Mouse (Mus musculus) liver, embryonic 12.5 days (tissue): ENCODE measurements at regions not wholly inside any gene's neighbourhood (a gene's known extent, or its start where the extent isn't known, plus 50 kb on each side); places are given as distances from the start of the nearest gene placed in this dataset.
"Not testable (repeated sequence)": the region's sequence is repeated elsewhere in the genome, so short reads cannot be mapped to it uniquely, and the experiment has no call there.

ENCODE experiments used
- ATAC-seq: fragments of 200-750 bp; cut with Nextera tagmentation; 2 replicates; pipeline ENCODE4 v1.8.0; 2017; ENCODE audit warnings: moderate number of reproducible peaks, mild to moderate bottlenecking, moderate library complexity
- H3K27ac ChIP-seq: fragments of 300-500 bp; sonication (generic); 2 replicates; pipeline ENCODE4 v1.5.1; 2016; ENCODE audit warnings: mild to moderate bottlenecking
- H3K27me3 ChIP-seq: fragments of 300-500 bp; sonication (generic); replicated peaks from 2 replicates; pipeline ENCODE4 v1.6.1; 2016; ENCODE audit warnings: mild to moderate bottlenecking, moderate library complexity
- H3K36me3 ChIP-seq: fragments of 300-500 bp; sonication (generic); 2 replicates; pipeline ENCODE4 v1.6.1; 2016; ENCODE audit warnings: mild to moderate bottlenecking, moderate library complexity
- H3K4me1 ChIP-seq: fragments of 300-500 bp; sonication (generic); 2 replicates; pipeline ENCODE4 v1.6.1; 2016
- H3K4me2 ChIP-seq: fragments of 300-500 bp; sonication (generic); 2 replicates; pipeline ENCODE4 v1.6.1; 2016; ENCODE audit warnings: mild to moderate bottlenecking, moderate library complexity
- H3K4me3 ChIP-seq: fragments of 300-500 bp; sonication (generic); 2 replicates; pipeline ENCODE4 v1.5.1; 2016; ENCODE audit warnings: mild to moderate bottlenecking, moderate library complexity
- H3K9ac ChIP-seq: fragments of 300-500 bp; sonication (generic); 2 replicates; pipeline ENCODE4 v1.6.1; 2016; ENCODE audit warnings: mild to moderate bottlenecking, moderate library complexity
- H3K9me3 ChIP-seq: fragments of 300-500 bp; sonication (generic); replicated peaks from 2 replicates; pipeline ENCODE4 v1.6.1; 2016; ENCODE audit warnings: mild to moderate bottlenecking, moderate library complexity
- WGBS: fragments of 180-500 bp; shearing (Covaris S2); methylation state at CpG from one replicate; pipeline ENCODE4 v1.1.7; 2016; ENCODE audit not compliant: insufficient replicate concordance; 5-methylcytosine and 5-hydroxymethylcytosine counted together

DNA sequence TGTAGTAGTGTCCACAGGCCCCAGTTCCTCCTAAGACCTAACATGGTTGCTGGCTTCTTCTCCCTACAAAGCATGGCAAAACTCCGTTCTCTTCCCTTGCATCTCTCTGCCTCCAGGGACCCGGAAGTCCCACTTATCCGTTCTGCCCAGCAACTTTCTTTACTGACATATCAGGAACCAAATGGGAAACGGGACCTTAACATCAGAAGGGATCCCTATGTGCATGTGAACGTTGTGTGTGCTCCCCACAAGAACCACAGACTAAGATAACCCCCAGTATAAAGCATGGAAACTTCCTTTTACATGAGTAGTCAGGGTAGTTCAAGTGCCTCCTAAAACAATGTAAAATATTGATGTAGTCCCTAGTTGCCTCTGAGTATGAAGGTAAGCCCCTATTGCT lies 61.6 kb downstream of the Zxdb start:
- H3K4me1 ChIP-seq: no peaks in the 10 kb centered on the region
- H3K36me3 ChIP-seq: no peaks in the 10 kb centered on the region
- H3K9ac ChIP-seq: no peak overlapping the region
- no peaks in the 10 kb centered on the region for H3K27me3 ChIP-seq
- 28% methylated on average over 5 of the region's 5 CpGs for WGBS
- H3K9me3 ChIP-seq: no peaks in the 10 kb centered on the region
- H3K4me3 ChIP-seq: no peak overlapping the region
- no peak for ATAC-seq
- H3K27ac ChIP-seq: no peak overlapping the region
- H3K4me2 ChIP-seq: no peak overlapping the region

DNA sequence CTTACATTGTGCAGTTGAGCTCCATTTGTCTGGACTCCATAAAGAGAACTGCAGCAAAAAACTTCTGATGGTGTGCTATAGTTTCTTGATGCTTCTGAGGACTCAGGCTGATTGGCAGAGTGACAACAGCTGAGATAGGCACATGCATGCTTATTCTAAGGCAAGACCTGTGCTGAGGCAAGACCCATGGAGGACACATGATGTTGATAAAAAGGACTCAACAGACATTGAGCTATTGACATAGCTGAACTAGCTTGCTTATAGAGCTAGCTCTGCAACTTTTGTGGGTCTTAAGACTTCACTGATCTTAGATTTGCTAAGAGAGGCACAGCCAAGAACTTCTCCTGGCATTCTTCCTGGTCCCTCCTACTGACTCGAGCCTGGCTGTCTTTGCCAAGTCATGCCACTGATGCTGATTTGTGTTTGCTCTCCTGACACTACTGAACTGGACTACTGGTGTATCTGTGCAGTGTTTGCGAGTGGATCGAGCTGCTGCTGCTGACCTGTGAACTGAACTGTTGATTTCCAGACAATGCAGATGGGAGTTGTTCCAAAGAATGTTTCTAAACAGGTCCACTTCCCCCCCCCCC lies 64.1 kb downstream of the Zxdb start:
- no peak for ATAC-seq
- no peak overlapping the region for H3K9ac ChIP-seq
- H3K4me2 ChIP-seq: no peak overlapping the region
- H3K36me3 ChIP-seq: no peaks in the 10 kb centered on the region
- no peak overlapping the region for H3K27ac ChIP-seq
- WGBS: 63% methylated on average over 3 of the region's 3 CpGs
- H3K9me3 ChIP-seq: no peaks in the 10 kb centered on the region
- H3K4me3 ChIP-seq: no peak overlapping the region
- no peaks in the 10 kb centered on the region for H3K4me1 ChIP-seq
- no peaks in the 10 kb centered on the region for H3K27me3 ChIP-seq

DNA sequence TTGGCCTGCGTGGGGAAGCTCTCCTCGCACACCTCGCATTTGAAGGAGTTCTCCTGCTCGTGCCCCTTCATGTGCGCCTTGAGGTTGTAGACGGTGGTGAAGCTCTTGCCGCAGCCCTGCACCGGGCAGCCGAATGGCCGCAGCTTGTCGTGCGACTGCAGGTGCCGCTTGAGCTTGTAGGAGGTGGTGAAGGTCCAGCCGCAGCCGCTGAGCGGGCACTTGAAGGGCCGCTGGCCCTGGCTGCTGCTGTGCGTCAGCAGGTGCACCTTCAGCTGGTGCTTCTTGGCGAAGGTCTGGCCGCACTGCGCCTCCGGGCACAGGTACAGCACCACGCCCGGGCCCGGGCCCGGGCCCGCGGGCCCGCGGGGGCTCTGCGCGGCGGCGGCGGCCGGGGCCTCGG lies 72.5 kb downstream of the Zxdb start:
- not testable (repeated sequence) for H3K9me3 ChIP-seq, H3K4me1 ChIP-seq, H3K4me3 ChIP-seq, H3K9ac ChIP-seq, H3K36me3 ChIP-seq, H3K27me3 ChIP-seq, H3K4me2 ChIP-seq, H3K27ac ChIP-seq
- peak; percentile 56; the same call in 1 of the 2 replicates for ATAC-seq
- no CpG with 5 or more reads among the region's 37 CpGs for WGBS

DNA sequence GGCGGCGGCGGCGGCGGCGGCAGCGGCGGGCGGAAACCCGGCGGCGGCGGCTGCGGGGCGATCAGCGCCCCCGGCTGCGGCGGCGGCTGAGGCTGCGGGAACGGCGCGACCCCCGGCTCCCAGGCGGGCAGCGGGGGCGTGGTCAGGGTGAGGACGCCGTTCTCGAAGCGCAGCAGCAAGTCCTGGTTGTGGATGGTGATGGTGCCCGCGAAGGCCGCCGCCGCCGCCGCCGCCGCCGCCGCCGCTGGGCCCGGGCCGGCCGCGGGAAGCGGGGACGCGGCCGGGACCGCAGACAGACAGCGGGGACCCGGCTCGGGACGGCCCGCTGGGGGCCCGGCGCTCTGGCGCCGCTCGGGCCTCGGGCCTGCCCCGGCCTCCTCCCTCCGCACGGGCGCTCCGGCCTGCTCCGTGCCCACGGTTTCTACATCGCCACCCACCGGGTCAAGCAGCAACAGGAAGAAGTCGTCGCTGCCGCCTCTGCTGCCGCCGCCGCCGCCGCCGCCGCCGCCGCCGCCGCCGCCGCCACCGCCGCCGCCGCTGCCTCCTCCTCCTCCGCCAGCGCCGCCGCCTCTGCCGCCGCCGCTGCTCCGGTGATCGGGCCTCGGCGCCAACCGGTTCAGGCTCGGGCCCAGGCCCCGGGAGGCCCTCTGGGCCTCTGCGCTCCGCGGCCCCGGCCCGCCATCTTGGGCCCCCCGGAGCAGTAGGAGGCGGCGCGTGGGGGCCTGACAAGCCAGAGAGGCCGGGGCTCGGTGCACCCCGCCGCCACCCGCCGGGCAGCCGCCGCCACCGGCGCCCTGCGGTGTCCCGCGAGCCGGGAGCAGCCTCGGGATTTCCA lies 73.2 kb downstream of the Zxdb start:
- H3K36me3 ChIP-seq, H3K4me3 ChIP-seq, H3K27ac ChIP-seq, H3K4me2 ChIP-seq, H3K9me3 ChIP-seq, H3K27me3 ChIP-seq, H3K4me1 ChIP-seq, H3K9ac ChIP-seq: not testable (repeated sequence)
- WGBS: no CpG with 5 or more reads among the region's 131 CpGs
- peak; percentile 64 for ATAC-seq

DNA sequence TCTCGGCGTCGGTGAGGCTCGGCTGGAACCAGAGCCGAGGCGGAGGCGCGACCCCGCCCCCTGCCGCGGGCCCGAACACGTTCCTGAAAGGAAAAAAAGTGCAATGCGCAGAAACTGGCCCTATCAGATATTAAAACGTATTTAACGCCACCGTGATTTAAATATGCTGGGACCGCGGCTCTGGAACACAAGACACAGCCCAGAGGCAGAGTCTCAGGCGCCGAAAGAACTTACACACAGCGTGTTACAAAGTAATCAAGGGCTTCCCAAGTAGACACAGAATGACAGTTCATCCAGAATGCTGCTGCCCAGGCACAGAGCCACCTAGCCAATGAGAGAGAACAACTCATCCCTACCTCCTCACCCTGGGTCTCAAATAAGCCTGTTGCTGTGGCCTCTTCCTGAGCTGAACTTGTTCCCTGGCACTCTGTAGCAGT lies 73.8 kb downstream of the Zxdb start:
- H3K4me3 ChIP-seq, H3K9ac ChIP-seq, H3K4me1 ChIP-seq, H3K36me3 ChIP-seq, H3K27me3 ChIP-seq, H3K4me2 ChIP-seq, H3K27ac ChIP-seq, H3K9me3 ChIP-seq: not testable (repeated sequence)
- ATAC-seq: peak; percentile 57
- WGBS: no CpG with 5 or more reads among the region's 22 CpGs

DNA sequence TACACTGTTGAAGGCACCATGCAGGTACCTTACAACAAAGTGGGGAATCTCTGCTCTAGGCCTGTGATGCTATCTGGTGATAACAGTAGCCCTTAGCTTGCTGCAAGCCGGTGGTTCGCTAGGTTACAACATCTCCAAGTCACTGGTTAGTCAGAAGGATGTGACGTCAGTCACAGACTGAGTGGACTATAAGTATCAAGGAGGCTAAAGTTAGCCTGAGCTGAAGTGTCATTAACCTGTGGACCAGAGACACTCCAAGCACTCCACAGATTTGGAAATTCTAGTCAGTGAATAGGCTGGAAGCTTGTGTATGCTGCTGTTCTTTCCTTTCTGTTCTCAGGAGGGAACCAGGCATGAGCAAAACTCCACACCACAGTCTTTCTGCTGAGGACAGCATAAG lies 88.4 kb downstream of the Zxdb start:
- H3K9me3 ChIP-seq, H3K4me1 ChIP-seq, H3K4me2 ChIP-seq, H3K27me3 ChIP-seq, H3K9ac ChIP-seq, H3K4me3 ChIP-seq, ATAC-seq, H3K36me3 ChIP-seq, H3K27ac ChIP-seq: not testable (repeated sequence)
- WGBS: no CpG with 5 or more reads among the region's 3 CpGs

DNA sequence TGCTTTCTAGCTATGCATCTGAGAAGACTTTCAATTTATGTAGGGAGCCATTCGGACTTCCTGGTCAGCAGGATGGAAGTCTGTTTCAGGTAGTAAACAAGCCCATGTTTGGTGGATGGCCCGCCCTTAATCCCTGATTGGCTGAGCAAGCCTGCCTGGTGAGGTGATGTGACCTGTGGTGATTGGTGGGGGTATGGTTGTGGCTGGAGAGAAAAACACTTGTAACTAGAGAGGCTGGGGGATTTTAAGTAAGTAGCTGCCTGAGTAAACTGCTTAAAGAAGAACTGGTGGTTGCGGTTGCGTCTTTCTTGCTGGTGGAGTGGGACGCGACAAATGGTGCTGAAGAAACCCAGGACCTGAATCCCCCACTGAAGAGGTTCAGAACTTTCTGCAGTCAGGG lies 103.2 kb downstream of the Zxdb start:
- H3K4me1 ChIP-seq, H3K9me3 ChIP-seq, H3K4me3 ChIP-seq, H3K27ac ChIP-seq, H3K9ac ChIP-seq, H3K36me3 ChIP-seq, H3K4me2 ChIP-seq, ATAC-seq, H3K27me3 ChIP-seq: not testable (repeated sequence)
- 84% methylated on average over 6 of the region's 6 CpGs for WGBS

DNA sequence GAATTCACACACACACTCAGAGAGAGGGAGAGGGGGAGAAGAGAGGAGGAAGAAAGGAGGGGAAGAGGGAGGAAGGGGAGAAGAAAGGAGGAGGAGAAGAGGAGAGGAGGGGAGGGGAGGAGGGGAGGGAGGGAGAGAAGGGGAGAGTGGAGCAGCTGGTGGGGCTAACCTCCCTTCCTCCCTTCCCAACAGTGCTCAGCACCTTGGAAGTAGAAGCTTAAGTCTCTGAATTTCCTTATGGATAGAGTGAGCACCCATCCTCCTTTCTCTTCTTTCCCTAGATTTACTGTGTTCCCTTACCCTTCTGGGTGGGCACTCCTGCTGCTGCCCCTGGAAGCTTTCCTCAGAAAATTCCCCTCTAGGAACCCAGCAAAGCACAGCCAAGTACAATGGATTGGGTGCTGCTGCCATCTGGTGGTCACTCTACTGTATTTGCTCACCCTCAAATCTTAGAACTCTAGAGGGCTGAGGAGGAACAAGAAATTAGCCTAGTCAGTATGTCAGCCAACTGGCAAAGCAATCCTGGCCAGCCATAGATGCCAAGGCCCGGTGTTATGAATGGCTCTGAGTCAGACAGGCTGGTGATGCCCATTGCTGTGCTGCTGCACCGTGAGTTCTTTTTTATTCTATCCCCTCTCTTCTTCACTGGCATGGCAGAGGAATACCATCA lies 119.9 kb downstream of the Zxdb start:
- H3K9me3 ChIP-seq, H3K27me3 ChIP-seq, H3K4me2 ChIP-seq, H3K4me3 ChIP-seq, H3K4me1 ChIP-seq, H3K36me3 ChIP-seq, H3K27ac ChIP-seq, H3K9ac ChIP-seq: not testable (repeated sequence)
- 17% methylated on average over 2 of the region's 2 CpGs for WGBS
- 0 out of 2 replicates have a peak, but pooled peaks have one; percentile 8 for ATAC-seq

DNA sequence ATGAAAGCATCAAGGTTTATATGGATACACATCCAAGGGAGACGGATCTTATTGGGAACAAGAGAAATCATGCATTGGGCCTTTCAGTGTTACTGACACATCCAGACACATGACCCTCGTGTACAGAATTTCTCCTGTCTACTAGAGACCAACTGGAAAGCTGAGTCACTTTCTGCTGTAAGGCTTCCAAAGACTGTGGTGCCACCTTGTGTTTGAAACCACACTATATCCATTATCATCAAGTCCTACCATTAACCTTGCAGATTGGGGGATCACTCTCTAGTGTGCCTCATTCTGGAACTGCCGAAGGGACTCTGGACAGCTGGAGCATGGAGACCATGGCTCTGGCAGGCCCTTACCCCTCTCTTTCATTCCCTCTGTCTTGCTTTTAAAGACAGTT lies 125.2 kb downstream of the Zxdb start:
- ATAC-seq, H3K27me3 ChIP-seq: not testable (repeated sequence)

DNA sequence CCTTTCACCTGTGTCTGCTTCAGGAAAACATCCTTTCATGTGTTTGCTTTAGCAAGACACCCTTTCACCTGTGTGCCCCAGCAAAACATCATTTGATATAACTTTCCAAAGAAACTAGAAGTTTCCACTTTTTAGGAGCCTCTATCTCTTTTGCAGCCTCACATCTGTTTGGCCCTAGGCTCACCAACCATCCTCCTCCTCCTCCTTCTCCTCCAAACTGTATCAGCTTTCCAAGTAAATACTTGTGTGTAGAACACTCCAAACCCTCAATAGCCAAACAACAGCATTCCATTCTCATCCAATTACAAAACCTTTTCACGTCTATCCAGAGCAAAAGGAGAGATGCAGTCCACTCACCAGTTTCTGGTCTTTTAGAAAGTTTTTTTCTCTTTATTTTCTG lies 133.1 kb downstream of the Zxdb start:
- Histone ChIP-seq H3K27ac (no peak overlapping the region), H3K9ac (no peak overlapping the region), H3K9me3 (no peaks in the 10 kb centered on the region), H3K4me1 (0 out of 2 replicates have a peak, but pooled peaks cover 10% of the 10 kb centered on the region), H3K27me3 (0 out of 2 replicates have a peak, but pooled peaks cover 4% of the 10 kb centered on the region), H3K4me3 (no peak overlapping the region), H3K4me2 (no peak overlapping the region), H3K36me3 (no peaks in the 10 kb centered on the region)
- ATAC-seq: no peak
- 58% methylated on average over 1 of the region's 1 CpGs for WGBS

More for the DNA sequence above, 125.2 kb downstream of the Zxdb start:
- not testable (repeated sequence) for H3K4me1 ChIP-seq, H3K4me2 ChIP-seq, H3K36me3 ChIP-seq, H3K27ac ChIP-seq, H3K4me3 ChIP-seq, H3K9ac ChIP-seq, H3K9me3 ChIP-seq
- WGBS: 71% methylated on average over 1 of the region's 3 CpGs

DNA sequence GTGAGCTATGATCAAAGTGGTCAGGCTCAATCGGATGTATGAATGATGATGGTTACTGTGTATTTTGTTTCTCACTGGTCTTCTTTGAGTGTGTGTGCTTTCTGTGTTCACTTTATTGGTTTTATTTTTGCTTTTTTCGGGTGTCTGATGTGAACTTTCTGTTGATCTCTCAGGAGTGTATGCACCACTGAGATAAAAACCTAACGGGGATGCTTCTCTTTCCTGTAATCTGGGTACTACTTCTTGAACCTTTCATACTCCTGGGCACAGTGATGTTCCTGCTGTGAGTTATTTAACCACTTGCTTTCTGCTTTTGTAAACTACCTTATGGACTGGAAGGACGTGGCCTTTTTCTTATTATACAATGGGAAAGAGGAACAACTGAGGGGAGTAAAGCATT lies 133.6 kb downstream of the Zxdb start:
- no peak overlapping the region for H3K4me3 ChIP-seq
- H3K36me3 ChIP-seq: no peaks in the 10 kb centered on the region
- H3K4me1 ChIP-seq: 0 out of 2 replicates have a peak, but pooled peaks cover 12% of the 10 kb centered on the region
- H3K27me3 ChIP-seq: 0 out of 2 replicates have a peak, but pooled peaks cover 4% of the 10 kb centered on the region
- ATAC-seq: peak; percentile 73; the same call in 1 of the 2 replicates
- no peak overlapping the region for H3K4me2 ChIP-seq
- no peak overlapping the region for H3K9ac ChIP-seq
- H3K27ac ChIP-seq: no peak overlapping the region
- WGBS: 41% methylated on average over 4 of the region's 4 CpGs
- H3K9me3 ChIP-seq: no peaks in the 10 kb centered on the region

DNA sequence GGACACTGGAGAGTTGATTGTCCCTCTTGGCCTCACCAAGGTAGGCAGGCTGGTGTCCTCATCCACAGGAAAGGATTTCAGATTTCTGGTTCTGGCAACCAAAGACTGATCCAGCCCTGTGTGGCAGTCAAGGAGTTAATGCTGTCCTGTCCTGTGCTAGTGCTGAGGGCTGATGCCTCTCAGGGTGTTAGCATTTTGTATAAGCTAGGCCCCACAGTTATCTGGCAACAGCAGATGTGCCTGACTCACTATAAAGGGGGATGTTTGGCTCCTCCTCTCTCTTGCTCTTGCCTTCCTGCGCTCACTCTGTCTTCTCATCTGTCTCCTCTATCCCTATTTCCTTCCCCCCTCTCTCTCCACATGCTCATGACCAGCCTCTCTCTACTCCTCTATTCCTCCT lies 138.8 kb downstream of the Zxdb start:
- Histone ChIP-seq H3K27ac (peak overlapping the region; percentile 89), H3K4me3 (peak overlapping the region; percentile 31; the same call in 1 of the 2 replicates), H3K4me2 (peak overlapping the region; percentile 55)

More for the DNA sequence above, 138.8 kb downstream of the Zxdb start:
- Histone ChIP-seq H3K36me3 (no peaks in the 10 kb centered on the region), H3K27me3 (no peaks in the 10 kb centered on the region), H3K9me3 (no peaks in the 10 kb centered on the region), H3K9ac (peak overlapping the region; percentile 58), H3K4me1 (peaks cover 46% of the 10 kb centered on the region)
- 14% methylated on average over 1 of the region's 1 CpGs for WGBS
- ATAC-seq: peak; percentile 96
